Mouse (Mus musculus): Measurements from ENCODE around the gene Tekt2. TPM values are rescaled to one million over a fixed set of nuclear protein-coding genes. Genes with fewer than 3 reads are reported as not detected.

Gene Tekt2
- total RNA-seq, 2 experiments from 2014 or later: 0.62 to 0.66 TPM

DNA sequence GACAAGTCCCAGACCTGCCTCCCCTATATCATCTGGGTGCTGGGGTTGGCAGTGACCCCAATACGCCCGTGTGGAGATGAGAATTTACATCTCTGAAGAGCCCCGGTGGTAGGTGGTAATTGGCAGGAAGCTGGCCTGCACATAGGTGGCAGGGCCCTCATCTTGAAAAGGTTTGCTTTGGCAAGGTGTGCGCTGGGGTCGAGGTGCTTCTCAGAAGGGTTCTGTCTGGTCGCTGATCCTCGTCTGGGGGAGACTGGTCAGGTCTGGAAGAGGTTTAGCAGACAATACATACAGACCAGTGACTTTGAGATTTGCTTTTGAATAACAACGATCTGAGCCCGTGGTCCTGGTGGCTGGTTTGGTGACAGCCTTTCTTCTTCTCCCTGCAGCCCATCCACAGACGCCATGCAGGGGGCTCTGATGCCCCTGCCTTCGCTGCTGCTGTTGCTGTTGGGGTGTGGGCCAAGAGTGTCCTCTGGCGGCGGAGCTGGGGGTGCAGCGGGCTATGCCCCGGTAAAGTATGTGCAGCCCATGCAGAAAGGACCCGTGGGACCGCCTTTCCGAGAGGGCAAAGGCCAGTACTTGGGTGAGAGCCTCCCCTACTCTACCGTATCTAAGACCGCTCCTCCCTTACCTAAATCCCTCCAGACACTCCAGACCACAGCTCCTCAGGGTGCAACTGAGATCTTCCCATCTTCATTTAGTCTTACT, 16.1 kb downstream of the Tekt2 start:
- DNase-seq (ENCODE audit: low spot score): no peak

DNA sequence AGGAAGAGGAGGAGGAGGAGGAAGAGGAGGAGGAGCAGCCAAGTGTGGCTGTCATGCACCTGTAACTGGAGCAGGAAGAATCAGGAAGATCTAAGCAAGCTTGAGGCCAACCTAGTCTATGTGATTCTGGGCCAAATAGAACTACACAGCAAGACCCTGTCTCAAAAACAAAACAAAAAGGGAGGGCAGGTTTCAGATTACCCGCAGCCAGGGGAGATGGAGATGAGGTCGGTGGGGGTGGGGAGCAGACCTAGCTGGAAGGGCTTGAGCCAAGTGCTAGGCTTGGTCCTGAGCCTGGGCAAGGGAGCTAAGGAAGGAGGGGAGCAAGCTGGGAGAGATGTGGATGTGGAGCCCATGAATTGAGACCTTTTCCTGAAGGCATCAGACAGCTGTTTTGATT, 18.7 kb downstream of the Tekt2 start:
- no peak for DNase-seq (ENCODE audit: low spot score)

DNA sequence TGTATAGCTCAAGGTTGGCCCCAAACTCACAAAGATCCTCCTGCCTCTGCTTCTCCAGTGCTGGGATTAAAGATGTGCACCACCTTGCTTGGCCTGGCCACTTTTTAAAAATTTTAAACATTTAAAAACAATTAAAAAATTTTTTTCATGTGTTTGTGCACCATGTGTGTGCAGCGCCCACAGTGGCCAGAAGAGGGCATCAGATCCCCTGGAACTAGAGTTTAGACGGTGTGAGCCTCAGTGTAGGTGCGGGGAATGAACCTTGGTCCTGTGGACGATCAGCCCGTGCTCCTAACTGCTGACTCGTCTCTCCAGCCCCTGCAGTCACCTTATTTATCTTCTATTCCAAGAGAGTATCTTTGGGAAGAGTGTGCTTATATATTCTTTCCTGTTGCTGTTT, 19.4 kb downstream of the Tekt2 start:
- no peak for DNase-seq (ENCODE audit: low spot score)

GRCm38 (mm10) chr4:126305428-126305827, 20.1 kb downstream of the Tekt2 start:
- DNase-seq (ENCODE audit: low spot score): no peak

- DNase-seq (ENCODE audit: low spot score): no peak
These were observed 21.6 kb downstream of the Tekt2 start for GRCm38 (mm10) chr4:126303877-126304276.

GRCm38 (mm10) chr4:126301584-126302309, 23.7 kb downstream of the Tekt2 start:
- no peak for DNase-seq (ENCODE audit: low spot score)

DNA sequence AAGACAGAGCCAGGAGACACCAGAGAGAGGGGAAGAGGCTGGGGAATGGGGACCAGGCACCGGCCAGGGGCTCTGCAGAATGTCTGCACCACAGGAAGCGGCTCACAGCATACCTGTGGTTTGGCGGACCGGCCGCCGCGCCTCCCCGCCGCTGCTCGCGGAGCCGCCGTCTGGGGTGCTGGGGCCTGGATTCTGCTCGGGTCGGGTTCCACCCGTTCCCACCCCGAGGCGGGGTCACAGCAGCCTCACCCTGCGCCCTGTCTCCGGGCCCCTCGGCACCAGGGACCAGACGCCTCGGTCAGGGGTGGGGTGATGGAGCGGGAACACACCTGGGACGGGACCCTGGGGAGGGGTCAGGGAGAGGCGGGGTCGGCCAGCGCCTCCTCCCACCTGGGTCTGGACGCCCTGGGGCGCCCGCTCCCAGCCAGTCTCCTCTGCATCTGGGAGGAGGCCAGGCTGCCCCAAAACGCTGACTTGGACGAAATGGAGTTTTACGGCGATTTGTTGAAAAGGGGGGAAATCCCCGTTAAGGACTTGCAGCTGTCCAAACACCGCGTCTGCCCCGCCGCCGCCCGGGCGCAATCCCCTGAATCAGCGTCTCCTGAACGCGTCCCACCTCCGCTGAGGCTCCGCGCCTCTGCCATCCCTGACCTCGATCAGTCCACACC, 24.4 kb downstream of the Tekt2 start:
- no peak for DNase-seq (ENCODE audit: low spot score)

DNA sequence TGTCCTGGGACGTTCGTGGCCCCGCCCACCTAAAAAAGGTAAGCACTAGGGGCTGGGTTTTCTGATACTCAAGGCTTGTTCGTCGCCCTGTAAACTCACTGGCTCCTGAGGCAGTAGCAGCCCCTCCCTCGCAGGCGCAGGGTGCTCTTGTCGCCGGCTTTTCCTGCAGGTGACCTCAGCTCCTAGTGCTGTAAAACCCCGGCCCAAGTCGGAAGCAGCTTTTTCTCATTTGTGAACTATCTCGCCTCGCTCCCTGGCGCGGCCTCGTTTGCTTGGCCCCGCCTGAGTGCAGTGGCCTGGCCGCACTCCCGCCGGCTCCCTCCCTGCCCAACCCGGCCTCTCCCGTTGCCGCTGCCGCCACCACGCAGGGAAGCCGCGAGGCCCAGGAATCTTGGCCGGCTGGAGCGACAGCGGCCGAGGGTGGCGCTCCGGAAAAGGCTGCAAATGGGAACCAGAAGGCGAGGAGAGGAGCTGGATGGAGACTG, 28.8 kb downstream of the Tekt2 start:
- peak; percentile 76 for DNase-seq (ENCODE audit: low spot score)

GRCm38 (mm10) chr4:126295937-126296336, 29.6 kb downstream of the Tekt2 start:
- no peak for DNase-seq (ENCODE audit: low spot score)

DNA sequence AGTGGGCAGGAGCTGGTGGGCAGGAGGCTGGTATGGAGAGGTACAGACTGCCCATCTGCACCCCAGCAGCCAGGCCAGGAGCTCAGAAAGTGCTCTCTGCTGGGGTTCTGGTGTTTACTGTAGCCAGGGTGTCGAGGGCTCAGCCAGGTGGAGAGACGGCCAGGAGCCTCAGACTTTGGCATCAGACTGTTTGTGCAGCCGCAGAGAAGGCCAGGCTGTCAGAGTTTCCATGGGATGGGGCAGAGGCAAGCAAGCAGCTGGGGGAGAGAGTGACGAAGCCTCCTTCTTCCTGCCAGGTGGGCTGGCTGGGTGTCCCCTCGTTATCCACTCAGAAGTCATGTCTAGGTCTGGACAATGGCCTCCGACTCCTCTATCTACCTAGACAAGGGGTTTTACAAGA, 30.3 kb downstream of the Tekt2 start:
- DNase-seq (ENCODE audit: low spot score): no peak

DNA sequence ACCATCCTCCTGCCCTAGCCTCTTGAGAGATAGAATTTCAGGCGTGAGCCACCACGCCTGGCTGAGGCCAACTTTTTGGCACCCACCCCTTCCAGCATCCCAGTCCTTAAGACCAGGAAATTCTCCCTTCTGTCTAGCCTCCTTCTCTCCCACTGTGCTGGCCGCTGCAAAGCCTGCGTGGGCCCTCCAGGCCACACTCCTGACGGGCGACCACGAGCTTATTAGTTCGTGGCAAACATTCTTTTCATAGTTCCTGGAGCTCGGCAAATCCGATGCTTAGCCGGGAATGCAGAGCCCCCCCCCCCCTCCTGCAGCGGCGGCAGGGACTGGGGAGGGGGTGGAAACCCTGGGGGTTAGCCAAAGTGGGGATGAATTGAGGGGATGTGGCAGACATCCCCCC, 34.3 kb downstream of the Tekt2 start:
- DNase-seq (ENCODE audit: low spot score): no peak

DNA sequence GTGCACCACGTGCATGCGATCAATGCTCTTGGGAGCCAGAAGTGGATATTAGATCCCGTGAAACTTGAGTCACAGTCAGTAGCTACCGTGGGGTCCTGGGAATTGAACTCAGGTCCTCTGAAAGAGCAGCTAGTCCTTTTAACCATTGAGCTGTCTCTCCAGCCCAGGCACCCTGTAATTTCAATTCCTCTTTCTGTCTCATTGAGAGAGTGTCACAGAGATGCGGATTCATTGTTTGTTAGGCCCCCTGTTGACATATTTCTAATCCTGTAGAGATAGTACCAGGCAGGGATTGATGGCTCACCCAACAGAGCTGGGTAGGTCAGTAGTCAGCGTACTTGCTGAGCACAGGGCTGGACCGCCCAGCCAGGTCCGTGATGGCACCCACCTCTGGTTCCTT, 35.2 kb downstream of the Tekt2 start:
- no peak for DNase-seq (ENCODE audit: low spot score)

GRCm38 (mm10) chr4:126288085-126288666, 37.3 kb downstream of the Tekt2 start:
- no peak for DNase-seq (ENCODE audit: low spot score)

DNA sequence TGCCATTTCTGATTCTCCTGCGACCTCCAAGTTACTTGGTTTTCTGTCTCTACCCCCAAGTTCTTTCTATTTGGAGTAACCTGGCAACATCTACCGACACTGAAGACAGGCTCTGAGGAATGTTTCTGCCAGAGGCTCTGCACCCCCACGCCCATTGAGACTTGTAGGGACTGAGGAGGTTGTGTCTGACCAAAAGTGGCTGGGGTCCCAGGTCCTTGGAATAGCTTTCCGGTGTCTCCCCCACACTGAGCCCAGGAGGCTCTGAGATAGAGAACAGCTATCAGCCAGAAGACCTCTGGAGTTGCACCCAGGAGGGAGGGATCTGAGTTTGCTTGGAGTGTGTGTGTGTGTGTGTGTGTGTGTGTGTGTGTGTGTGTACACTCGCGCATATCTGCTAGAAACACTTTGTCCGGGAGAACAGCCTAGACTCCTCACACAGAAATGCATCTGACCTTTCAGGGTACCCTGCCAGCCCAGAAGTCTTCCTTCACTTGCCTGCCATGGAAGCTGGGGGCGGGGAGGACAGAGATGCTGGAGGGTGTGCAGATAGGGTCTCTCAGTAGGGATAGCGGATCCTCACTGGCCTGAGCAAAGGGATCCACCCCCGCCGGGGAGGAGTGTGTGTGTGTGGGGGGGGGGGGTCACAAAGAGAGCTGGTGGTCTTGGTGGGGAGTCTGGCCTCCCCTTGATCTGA, 38.0 kb downstream of the Tekt2 start:
- DNase-seq (ENCODE audit: low spot score): no peak

GRCm38 (mm10) chr4:126286492-126286891, 39.0 kb downstream of the Tekt2 start, which contains the start of gene Col8a2:
Col8a2 (plus strand) TSS chr4:126286793.
- DNase-seq (ENCODE audit: low spot score): no peak

GRCm38 (mm10) chr4:126283582-126283981, 41.9 kb downstream of the Tekt2 start:
- DNase-seq (ENCODE audit: low spot score): no peak

GRCm38 (mm10) chr4:126281706-126282105, 43.8 kb downstream of the Tekt2 start:
- DNase-seq (ENCODE audit: low spot score): no peak

DNA sequence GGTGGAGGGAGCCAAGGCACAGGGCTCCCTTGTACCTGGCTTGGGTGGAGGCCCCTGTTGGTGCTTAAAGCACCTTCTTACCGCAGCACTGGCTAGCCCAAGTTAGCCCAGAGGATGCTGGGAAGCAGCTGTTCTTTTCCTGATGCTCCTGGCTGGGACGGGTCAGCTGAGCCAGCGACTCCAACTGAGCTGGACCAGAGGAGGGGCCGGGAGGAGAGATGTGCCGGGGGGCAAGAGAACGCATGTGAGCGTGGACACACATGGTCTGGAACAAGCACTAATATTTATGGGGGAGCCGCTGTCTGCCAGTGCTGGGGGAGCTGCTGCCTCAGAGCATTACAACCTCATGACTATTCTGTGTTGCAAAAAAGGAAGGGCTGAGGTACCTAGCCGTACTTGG, 46.5 kb downstream of the Tekt2 start:
- DNase-seq (ENCODE audit: low spot score): no peak

DNA sequence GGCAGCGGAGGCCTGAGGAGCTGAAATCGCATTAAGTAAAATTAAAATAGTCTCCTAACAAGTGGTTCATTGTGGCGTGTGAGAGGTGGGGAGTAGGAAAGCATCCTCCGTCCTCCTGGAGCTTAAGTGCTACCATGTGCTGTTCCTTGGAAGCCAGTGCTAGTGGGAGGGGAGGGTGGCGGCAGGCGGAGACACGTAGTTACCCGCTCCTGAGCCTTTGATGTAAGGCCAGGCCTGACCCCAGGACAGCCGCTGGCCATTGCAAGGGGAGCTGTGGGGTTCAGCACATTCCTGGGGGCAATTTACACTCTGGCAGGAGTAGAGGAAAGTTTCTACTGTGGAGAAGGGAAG, 46.9 kb downstream of the Tekt2 start:
- DNase-seq (ENCODE audit: low spot score): no peak

- DNase-seq (ENCODE audit: low spot score): peak; percentile 56
These were observed 47.5 kb downstream of the Tekt2 start for GRCm38 (mm10) chr4:126277906-126278564.

DNA sequence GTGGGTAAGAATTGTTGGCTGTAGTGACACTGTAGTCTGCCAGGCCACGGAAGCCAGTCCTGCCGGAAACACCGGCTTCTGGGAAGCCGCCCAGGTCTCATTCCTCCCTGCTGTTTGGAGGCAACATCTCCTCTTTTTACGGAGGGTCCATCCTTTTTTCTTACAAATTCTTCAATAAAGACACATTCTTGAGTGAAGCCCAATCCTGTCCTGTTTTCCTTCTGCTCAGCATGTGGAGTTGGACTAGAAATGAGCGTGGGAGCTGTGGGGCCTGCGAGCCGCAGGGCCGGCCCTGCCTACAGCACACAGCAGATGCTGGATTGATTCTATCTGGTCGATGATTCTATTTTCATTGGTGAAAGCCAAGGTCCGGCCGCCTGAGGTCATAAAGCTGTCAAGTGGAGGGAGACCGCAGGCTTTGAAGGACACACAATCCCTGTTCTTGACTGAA, 49.8 kb downstream of the Tekt2 start:
- DNase-seq (ENCODE audit: low spot score): no peak

All from gastrocnemius, adult 18-20 months (tissue).